Mouse (Mus musculus) limb, embryonic 12.5 days (tissue): Measurements from ENCODE around the gene Nr4a3. TPM values are rescaled to one million over a fixed set of nuclear protein-coding genes. Genes with fewer than 3 reads are reported as not detected.

Experiments
- ATAC-seq: fragments of 200-750 bp; cut with Nextera tagmentation; 2 replicates; pipeline ENCODE4 v1.8.0; 2017; ENCODE audit warnings: low read depth, moderate TSS enrichment; ENCODE audit not compliant: insufficient number of reproducible peaks, insufficient read depth, low FRiP score, low TSS enrichment
- H3K27ac ChIP-seq: fragments of 300-500 bp; sonication (generic); 2 replicates; pipeline ENCODE4 v1.5.1; 2016; ENCODE audit warnings: mild to moderate bottlenecking, moderate library complexity
- H3K27me3 ChIP-seq: fragments of 300-500 bp; sonication (generic); 2 replicates; pipeline ENCODE4 v1.6.1; 2016; ENCODE audit warnings: mild to moderate bottlenecking, moderate library complexity
- H3K36me3 ChIP-seq: fragments of 300-500 bp; sonication (generic); 2 replicates; pipeline ENCODE4 v1.6.1; 2016; ENCODE audit warnings: mild to moderate bottlenecking, moderate library complexity
- H3K4me1 ChIP-seq: fragments of 300-500 bp; sonication (generic); replicated peaks from 2 replicates; pipeline ENCODE4 v1.6.1; 2016
- H3K4me2 ChIP-seq: fragments of 300-500 bp; sonication (generic); 2 replicates; pipeline ENCODE4 v1.6.1; 2016; ENCODE audit warnings: mild to moderate bottlenecking, moderate library complexity
- H3K4me3 ChIP-seq: fragments of 300-500 bp; sonication (generic); replicated peaks from 2 replicates; pipeline ENCODE4 v1.5.1; 2016; ENCODE audit warnings: mild to moderate bottlenecking
- H3K9ac ChIP-seq: fragments of 300-500 bp; sonication (generic); replicated peaks from 2 replicates; pipeline ENCODE4 v1.6.1; 2016; ENCODE audit warnings: mild to moderate bottlenecking, moderate library complexity
- H3K9me3 ChIP-seq: fragments of 300-500 bp; sonication (generic); 2 replicates; pipeline ENCODE4 v1.6.1; 2016; ENCODE audit warnings: mild to moderate bottlenecking, moderate library complexity
- WGBS: fragments of 180-500 bp; shearing (Covaris S2); methylation state at CpG from one replicate; pipeline ENCODE4 v1.1.7; 2016; 5-methylcytosine and 5-hydroxymethylcytosine counted together
- polyA plus RNA-seq: library from polyadenylated mRNA; unstranded; fragments of >200 nt; fragmentation: Nextera tagmentation; extraction: Ambion mirVana; gene quantifications from 2 replicates; pipeline ENCODE4 v1.2.1, GENCODE M21; 2016

Nr4a3 gene
- polyA plus RNA-seq, 1 experiment from 2014 or later, result 0.11 TPM

DNA sequence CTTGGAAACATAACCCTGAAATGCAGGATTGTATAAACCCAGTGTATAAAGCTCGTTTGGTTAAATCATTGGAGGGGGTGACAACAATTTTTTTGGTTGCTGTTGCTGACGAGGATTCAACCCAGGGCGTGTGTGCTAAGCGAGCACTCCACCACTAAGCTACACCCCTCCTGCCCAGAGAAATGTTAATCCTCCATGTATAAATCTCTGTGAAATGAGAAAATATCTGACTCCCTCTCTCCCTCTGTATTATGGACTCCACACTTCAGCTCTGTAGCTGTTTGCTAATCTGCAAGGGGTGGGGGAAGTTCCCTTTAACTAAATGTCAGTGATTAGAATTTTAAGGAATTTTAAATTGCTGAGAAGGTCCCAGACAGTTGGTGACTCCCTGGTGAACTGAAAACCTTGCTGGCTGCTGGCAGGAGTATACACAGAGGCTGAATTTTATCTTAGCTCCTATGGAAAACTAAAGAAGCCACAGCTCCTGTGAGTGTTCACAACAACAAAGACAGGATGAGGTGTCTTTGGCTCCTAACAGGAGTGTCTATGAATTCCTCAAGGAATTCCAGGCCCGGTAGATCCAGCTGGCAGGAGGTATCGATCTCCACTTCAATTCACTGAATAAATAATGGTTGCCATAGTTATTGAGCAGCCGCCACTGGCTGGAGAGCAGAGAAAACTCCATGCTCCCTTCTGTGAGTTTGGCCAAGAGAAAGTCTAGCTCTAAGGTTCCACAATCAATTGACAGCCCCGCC lies 34.5 kb downstream of the Nr4a3 start:
- 68% methylated on average over 8 of the region's 8 CpGs for WGBS
- H3K4me1 ChIP-seq, result peaks cover 19% of the 10 kb centered on the region
- H3K9ac ChIP-seq, result no peak overlapping the region
- H3K36me3 ChIP-seq, result no peaks in the 10 kb centered on the region
- no peak overlapping the region for H3K4me2 ChIP-seq
- H3K27ac ChIP-seq, result no peak overlapping the region
- H3K4me3 ChIP-seq, result no peak overlapping the region
- no peaks in the 10 kb centered on the region for H3K9me3 ChIP-seq
- no peaks in the 10 kb centered on the region; the same call in 1 of the 2 replicates for H3K27me3 ChIP-seq
- no peak for ATAC-seq

DNA sequence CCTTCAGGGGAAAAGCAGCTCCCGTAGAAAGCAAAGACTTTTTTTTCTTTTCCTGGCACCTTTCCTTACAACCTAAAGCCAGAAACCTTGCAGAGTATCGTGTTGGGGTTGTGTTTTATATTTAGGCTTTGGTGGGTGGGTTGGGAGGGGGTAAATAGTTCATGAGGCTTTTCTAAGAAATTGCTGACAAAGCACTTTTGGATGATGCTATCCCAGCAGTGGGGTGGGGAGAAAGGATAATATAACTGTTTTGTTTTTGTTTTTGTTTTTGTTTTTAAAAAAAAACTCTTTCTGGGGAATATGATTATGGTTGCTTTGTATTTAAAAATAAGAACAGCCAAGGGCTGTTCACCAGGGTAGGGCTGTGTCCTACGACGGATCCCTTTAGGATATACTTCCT lies 38.5 kb downstream of the Nr4a3 start:
- H3K4me1 ChIP-seq, result peaks cover 3% of the 10 kb centered on the region; the same call in 1 of the 2 replicates
- no peaks in the 10 kb centered on the region for H3K36me3 ChIP-seq
- ATAC-seq, result no peak
- no peak overlapping the region for H3K4me2 ChIP-seq
- no peak overlapping the region for H3K4me3 ChIP-seq
- WGBS, result 91% methylated on average over 4 of the region's 4 CpGs
- no peaks in the 10 kb centered on the region; the same call in 1 of the 2 replicates for H3K27me3 ChIP-seq
- no peak overlapping the region for H3K27ac ChIP-seq
- H3K9ac ChIP-seq, result no peak overlapping the region
- no peaks in the 10 kb centered on the region for H3K9me3 ChIP-seq

DNA sequence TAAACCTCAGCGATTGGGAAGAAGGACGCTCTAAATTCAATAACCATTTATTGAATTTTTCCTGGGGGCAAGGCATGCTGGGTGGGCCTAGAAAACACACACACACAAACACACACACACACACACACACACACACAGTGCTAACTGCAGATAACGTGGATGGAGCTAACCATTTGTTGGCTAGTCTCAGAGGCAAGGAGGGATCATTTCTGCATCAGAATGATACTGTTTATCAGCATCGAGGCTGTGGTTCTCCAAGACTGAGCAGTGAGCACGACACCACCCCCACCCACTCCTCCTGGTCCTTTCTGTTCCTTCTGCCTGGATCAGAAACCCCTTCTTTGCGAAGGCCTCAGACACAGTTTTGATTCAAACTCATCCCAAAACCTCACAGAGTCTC lies 41.7 kb downstream of the Nr4a3 start:
- Histone ChIP-seq H3K4me1 (no peaks in the 10 kb centered on the region), H3K9me3 (no peaks in the 10 kb centered on the region), H3K27ac (no peak overlapping the region), H3K36me3 (no peaks in the 10 kb centered on the region), H3K27me3 (no peaks in the 10 kb centered on the region), H3K9ac (no peak overlapping the region), H3K4me2 (no peak overlapping the region), H3K4me3 (no peak overlapping the region)
- no peak for ATAC-seq
- WGBS, result 66% methylated on average over 6 of the region's 6 CpGs

DNA sequence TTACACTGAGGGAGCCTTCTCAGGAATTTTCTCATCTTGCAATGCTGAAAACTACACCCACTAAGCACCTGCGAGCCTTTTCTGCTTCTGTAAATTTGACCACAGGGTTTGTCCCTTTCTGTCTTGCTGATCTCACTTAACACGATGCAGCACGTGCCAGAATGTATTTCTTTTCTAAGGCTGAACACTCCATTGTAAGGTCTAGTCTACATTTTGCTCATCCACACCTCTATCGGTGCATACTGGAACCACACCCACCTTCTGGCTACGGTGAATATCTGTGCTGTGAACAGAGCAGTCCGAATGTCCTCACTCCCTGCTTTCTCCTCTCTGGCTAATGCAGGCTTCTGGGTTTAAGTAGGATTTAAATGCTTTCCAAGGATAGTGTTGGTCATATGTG lies 42.5 kb downstream of the Nr4a3 start:
- no peaks in the 10 kb centered on the region for H3K27me3 ChIP-seq
- 85% methylated on average over 6 of the region's 6 CpGs for WGBS
- ATAC-seq, result no peak
- no peak overlapping the region for H3K27ac ChIP-seq
- no peaks in the 10 kb centered on the region for H3K4me1 ChIP-seq
- no peak overlapping the region for H3K4me3 ChIP-seq
- H3K9me3 ChIP-seq, result no peaks in the 10 kb centered on the region
- no peak overlapping the region for H3K4me2 ChIP-seq
- H3K9ac ChIP-seq, result no peak overlapping the region
- no peaks in the 10 kb centered on the region for H3K36me3 ChIP-seq

- no peak overlapping the region for H3K4me2 ChIP-seq
- no peaks in the 10 kb centered on the region for H3K36me3 ChIP-seq
- no peak overlapping the region for H3K9ac ChIP-seq
- no peaks in the 10 kb centered on the region for H3K4me1 ChIP-seq
- H3K27me3 ChIP-seq, result no peaks in the 10 kb centered on the region
- H3K27ac ChIP-seq, result no peak overlapping the region
- H3K9me3 ChIP-seq, result no peaks in the 10 kb centered on the region
- no peak overlapping the region for H3K4me3 ChIP-seq
- ATAC-seq, result no peak
- WGBS, result 86% methylated on average over 3 of the region's 3 CpGs
Observed at GRCm38 (mm10) chr4:48093221-48093620, 48.3 kb downstream of the Nr4a3 start.

DNA sequence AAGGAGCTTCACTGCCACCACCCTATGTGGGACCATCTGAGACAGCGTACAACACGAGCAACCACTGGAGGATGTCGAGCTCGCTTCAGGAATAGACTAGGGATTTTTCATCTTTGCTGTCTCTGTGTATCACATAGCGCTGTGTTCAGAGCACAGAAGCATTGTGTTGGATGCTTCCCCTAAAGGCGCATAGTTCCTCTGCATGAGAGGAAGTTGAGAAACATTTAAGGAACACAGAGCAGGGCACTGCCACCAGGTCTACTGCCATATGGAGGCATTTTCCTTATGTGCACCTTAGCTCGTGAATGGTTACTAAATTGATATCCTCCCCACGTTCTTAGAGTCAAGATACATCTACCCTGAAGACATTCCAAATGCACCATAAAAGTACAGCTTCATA lies 55.3 kb downstream of the Nr4a3 start:
- Histone ChIP-seq H3K9me3 (no peaks in the 10 kb centered on the region), H3K4me2 (no peak overlapping the region), H3K4me1 (no peaks in the 10 kb centered on the region), H3K4me3 (no peak overlapping the region), H3K36me3 (no peaks in the 10 kb centered on the region), H3K9ac (no peak overlapping the region), H3K27ac (no peak overlapping the region), H3K27me3 (no peaks in the 10 kb centered on the region)
- 87% methylated on average over 8 of the region's 8 CpGs for WGBS
- no peak for ATAC-seq

DNA sequence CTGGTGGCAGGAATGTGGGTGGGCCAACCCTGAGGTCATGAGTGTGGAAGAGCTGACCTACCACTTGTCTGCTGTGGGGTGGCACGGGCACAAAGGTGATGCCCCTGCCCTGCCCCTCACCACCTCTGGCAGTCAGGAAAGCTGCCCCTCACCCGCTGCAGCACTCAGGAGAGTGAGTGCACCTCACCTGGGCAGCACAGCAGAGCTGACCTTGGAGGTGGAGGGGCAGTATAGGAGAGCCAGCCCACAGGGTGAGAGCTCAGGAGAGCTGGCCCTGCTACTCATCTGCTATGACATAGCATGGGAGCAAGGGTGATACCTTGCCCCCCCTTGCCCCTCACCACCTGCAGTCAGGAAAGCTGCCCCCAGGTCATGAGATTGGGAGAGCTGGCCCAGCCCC lies 57.0 kb downstream of the Nr4a3 start:
- ATAC-seq, result no peak
- Histone ChIP-seq H3K27me3 (no peaks in the 10 kb centered on the region), H3K9me3 (no peaks in the 10 kb centered on the region), H3K4me2 (no peak overlapping the region), H3K36me3 (no peaks in the 10 kb centered on the region), H3K4me1 (no peaks in the 10 kb centered on the region), H3K27ac (no peak overlapping the region), H3K4me3 (no peak overlapping the region), H3K9ac (no peak overlapping the region)
- 61% methylated on average over 2 of the region's 2 CpGs for WGBS

DNA sequence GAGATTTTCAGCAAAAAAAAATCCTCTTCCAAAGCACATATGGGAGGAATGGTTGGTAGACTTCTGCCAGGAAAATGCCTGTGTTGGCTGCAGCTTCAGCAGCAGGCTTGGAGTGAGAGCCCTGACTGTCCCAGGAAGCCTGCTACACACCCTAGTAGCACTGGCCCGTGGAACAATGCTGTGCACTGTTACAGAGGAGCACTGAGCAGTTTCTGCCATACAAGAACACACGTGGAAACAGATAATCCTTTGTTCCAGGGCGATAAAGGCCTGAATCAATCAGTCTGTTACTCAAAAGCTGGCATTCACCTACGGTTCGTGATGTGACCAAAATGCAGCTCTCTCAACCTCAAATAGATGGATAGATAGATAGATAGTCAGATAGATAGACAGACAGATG lies 60.4 kb downstream of the Nr4a3 start:
- H3K9me3 ChIP-seq, result no peaks in the 10 kb centered on the region
- no peak overlapping the region for H3K9ac ChIP-seq
- H3K4me2 ChIP-seq, result no peak overlapping the region
- no peak overlapping the region for H3K4me3 ChIP-seq
- ATAC-seq, result no peak
- H3K36me3 ChIP-seq, result no peaks in the 10 kb centered on the region
- WGBS, result 79% methylated on average over 5 of the region's 5 CpGs
- H3K27ac ChIP-seq, result no peak overlapping the region
- H3K4me1 ChIP-seq, result no peaks in the 10 kb centered on the region
- H3K27me3 ChIP-seq, result no peaks in the 10 kb centered on the region

DNA sequence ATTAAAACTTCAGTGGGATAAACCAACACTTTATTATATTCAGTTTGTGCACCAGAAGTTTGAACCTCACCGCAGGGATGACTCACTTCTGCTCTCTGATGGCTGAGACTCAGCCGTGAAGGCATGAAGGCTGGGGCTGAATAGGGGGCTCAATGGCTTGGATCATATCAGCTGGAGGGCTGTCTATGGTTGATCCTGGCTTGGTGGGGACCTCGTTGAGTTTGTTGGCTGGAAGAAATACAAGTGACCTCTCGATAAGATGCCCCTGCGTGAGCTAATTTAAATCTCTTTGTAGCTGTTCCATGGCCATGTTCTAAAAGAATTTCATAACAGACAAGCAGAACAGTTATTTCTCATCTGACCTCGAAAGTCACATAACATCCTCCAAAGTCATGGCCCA lies 62.1 kb downstream of the Nr4a3 start:
- Histone ChIP-seq H3K4me2 (no peak overlapping the region), H3K9me3 (no peaks in the 10 kb centered on the region), H3K27me3 (no peaks in the 10 kb centered on the region), H3K27ac (no peak overlapping the region), H3K4me3 (no peak overlapping the region), H3K4me1 (no peaks in the 10 kb centered on the region), H3K36me3 (no peaks in the 10 kb centered on the region), H3K9ac (no peak overlapping the region)
- ATAC-seq, result no peak
- 86% methylated on average over 6 of the region's 6 CpGs for WGBS

- Histone ChIP-seq H3K9ac (no peak overlapping the region), H3K4me3 (no peak overlapping the region), H3K4me2 (no peak overlapping the region), H3K36me3 (no peaks in the 10 kb centered on the region), H3K9me3 (no peaks in the 10 kb centered on the region), H3K27ac (no peak overlapping the region), H3K27me3 (no peaks in the 10 kb centered on the region), H3K4me1 (no peaks in the 10 kb centered on the region)
- 71% methylated on average over 2 of the region's 2 CpGs for WGBS
- no peak for ATAC-seq
Observed at GRCm38 (mm10) chr4:48108591-48108990, 63.6 kb downstream of the Nr4a3 start.

- ATAC-seq, result no peak
- Histone ChIP-seq H3K9me3 (no peaks in the 10 kb centered on the region), H3K4me2 (no peak overlapping the region), H3K4me3 (no peak overlapping the region), H3K9ac (no peak overlapping the region), H3K27ac (no peak overlapping the region), H3K4me1 (no peaks in the 10 kb centered on the region), H3K36me3 (no peaks in the 10 kb centered on the region), H3K27me3 (no peaks in the 10 kb centered on the region)
- 88% methylated on average over 3 of the region's 3 CpGs for WGBS
Observed at GRCm38 (mm10) chr4:48110331-48110730, 65.4 kb downstream of the Nr4a3 start.

GRCm38 (mm10) chr4:48116191-48116590 lies 71.2 kb downstream of the Nr4a3 start:
- Histone ChIP-seq H3K27me3 (no peaks in the 10 kb centered on the region), H3K4me3 (no peak overlapping the region), H3K9ac (no peak overlapping the region), H3K4me2 (no peak overlapping the region), H3K27ac (no peak overlapping the region), H3K4me1 (no peaks in the 10 kb centered on the region), H3K36me3 (no peaks in the 10 kb centered on the region), H3K9me3 (no peaks in the 10 kb centered on the region)
- 53% methylated on average over 4 of the region's 4 CpGs for WGBS
- no peak for ATAC-seq
